Mouse (Mus musculus) forebrain, embryonic 13.5 days (tissue): ENCODE data around the gene Trit1. TPM values are rescaled to one million over a fixed set of nuclear protein-coding genes. Genes with fewer than 3 reads are reported as not detected.
"Not testable (repeated sequence)": the region's sequence is repeated elsewhere in the genome, so short reads cannot be mapped to it uniquely, and the experiment has no call there.

Experiments used
- ATAC-seq: fragments of 200-750 bp; cut with Nextera tagmentation; 2 replicates; pipeline ENCODE4 v1.8.0; 2017
- H3K27ac ChIP-seq: fragments of 300-500 bp; sonication (generic); 2 replicates; pipeline ENCODE4 v1.5.1; 2015; ENCODE audit warnings: inconsistent platforms, mild to moderate bottlenecking, moderate library complexity
- H3K27me3 ChIP-seq: fragments of 300-500 bp; sonication (generic); 2 replicates; pipeline ENCODE4 v1.6.1; 2015; ENCODE audit warnings: mild to moderate bottlenecking, inconsistent platforms
- H3K36me3 ChIP-seq: fragments of 300-500 bp; sonication (generic); 2 replicates; pipeline ENCODE4 v1.6.1; 2015; ENCODE audit warnings: mild to moderate bottlenecking, inconsistent platforms; ENCODE audit not compliant: poor library complexity, severe bottlenecking
- H3K4me1 ChIP-seq: fragments of 300-500 bp; sonication (generic); 2 replicates; pipeline ENCODE4 v1.6.1; 2015; ENCODE audit warnings: inconsistent platforms
- H3K4me2 ChIP-seq: fragments of 300-500 bp; sonication (generic); 2 replicates; pipeline ENCODE4 v1.6.1; 2015; ENCODE audit warnings: inconsistent platforms, mild to moderate bottlenecking, moderate library complexity
- H3K4me3 ChIP-seq: fragments of 300-500 bp; sonication (generic); 2 replicates; pipeline ENCODE4 v1.5.1; 2015; ENCODE audit warnings: mild to moderate bottlenecking, inconsistent platforms
- H3K9ac ChIP-seq: fragments of 300-500 bp; sonication (generic); 2 replicates; pipeline ENCODE4 v1.6.1; 2015; ENCODE audit warnings: mild to moderate bottlenecking, inconsistent platforms
- H3K9me3 ChIP-seq: fragments of 300-500 bp; sonication (generic); replicated peaks from 2 replicates; pipeline ENCODE4 v1.6.1; 2016; ENCODE audit warnings: inconsistent platforms
- WGBS: fragments of 180-500 bp; shearing (Covaris S2); methylation state at CpG from one replicate; pipeline ENCODE4 v1.1.7; 2015; 5-methylcytosine and 5-hydroxymethylcytosine counted together
- polyA plus RNA-seq: library from polyadenylated mRNA; unstranded; fragments of >200 nt; fragmentation: Nextera tagmentation; extraction: Ambion mirVana; gene quantifications from 2 replicates; pipeline ENCODE4 v1.2.1, GENCODE M21; 2015

Trit1 gene
- polyA plus RNA-seq, 1 experiment from 2014 or later, result 26.0 TPM

GRCm38 (mm10) chr4:122983486-122984261, 32.7 kb upstream of the Trit1 start:
- peaks cover 13% of the 10 kb centered on the region for H3K27me3 ChIP-seq
- no peak for ATAC-seq

GRCm38 (mm10) chr4:122985110-122985509, 31.3 kb upstream of the Trit1 start:
- H3K27ac ChIP-seq, result no peak overlapping the region
- H3K36me3 ChIP-seq, result no peaks in the 10 kb centered on the region
- ATAC-seq, result peak; percentile 92
- no peak overlapping the region for H3K4me3 ChIP-seq
- no peak overlapping the region for H3K9ac ChIP-seq
- H3K27me3 ChIP-seq, result peaks cover 13% of the 10 kb centered on the region
- H3K4me2 ChIP-seq, result no peak overlapping the region
- no peaks in the 10 kb centered on the region for H3K9me3 ChIP-seq
- WGBS, result 41% methylated on average over 8 of the region's 8 CpGs
- peaks cover 9% of the 10 kb centered on the region for H3K4me1 ChIP-seq

More at GRCm38 (mm10) chr4:122983486-122984261, 32.7 kb upstream of the Trit1 start:
- WGBS, result 21% methylated on average over 17 of the region's 17 CpGs
- H3K9me3 ChIP-seq, result no peaks in the 10 kb centered on the region
- peak overlapping the region; percentile 45; the same call in 1 of the 2 replicates for H3K9ac ChIP-seq
- H3K36me3 ChIP-seq, result no peaks in the 10 kb centered on the region
- peaks cover 9% of the 10 kb centered on the region for H3K4me1 ChIP-seq
- H3K27ac ChIP-seq, result no peak overlapping the region
- H3K4me3 ChIP-seq, result no peak overlapping the region
- H3K4me2 ChIP-seq, result peak overlapping the region; percentile 48

GRCm38 (mm10) chr4:122987421-122987820, 29.0 kb upstream of the Trit1 start:
- H3K4me3 ChIP-seq, result no peak overlapping the region
- H3K27ac ChIP-seq, result no peak overlapping the region
- H3K27me3 ChIP-seq, result peaks cover 7% of the 10 kb centered on the region
- ATAC-seq, result no peak
- no peaks in the 10 kb centered on the region for H3K9me3 ChIP-seq
- peaks cover 9% of the 10 kb centered on the region for H3K4me1 ChIP-seq
- H3K9ac ChIP-seq, result no peak overlapping the region
- H3K36me3 ChIP-seq, result no peaks in the 10 kb centered on the region
- H3K4me2 ChIP-seq, result no peak overlapping the region
- 84% methylated on average over 4 of the region's 4 CpGs for WGBS

- H3K4me1 ChIP-seq, H3K27me3 ChIP-seq, H3K27ac ChIP-seq, H3K9me3 ChIP-seq, H3K4me3 ChIP-seq, ATAC-seq, H3K4me2 ChIP-seq, H3K9ac ChIP-seq, H3K36me3 ChIP-seq: not testable (repeated sequence)
- 62% methylated on average over 3 of the region's 3 CpGs for WGBS
Observed at GRCm38 (mm10) chr4:122988004-122988403, 28.4 kb upstream of the Trit1 start.

GRCm38 (mm10) chr4:122991177-122991576, 25.2 kb upstream of the Trit1 start:
- no peak for ATAC-seq
- 84% methylated on average over 1 of the region's 1 CpGs for WGBS
- Histone ChIP-seq H3K27ac (no peak overlapping the region), H3K36me3 (no peaks in the 10 kb centered on the region), H3K27me3 (no peaks in the 10 kb centered on the region), H3K9me3 (no peaks in the 10 kb centered on the region), H3K4me1 (peaks cover 6% of the 10 kb centered on the region), H3K4me3 (no peak overlapping the region), H3K9ac (no peak overlapping the region), H3K4me2 (no peak overlapping the region)

GRCm38 (mm10) chr4:122992276-122992675, 24.1 kb upstream of the Trit1 start:
- ATAC-seq, result no peak
- 74% methylated on average over 3 of the region's 3 CpGs for WGBS
- Histone ChIP-seq H3K9ac (no peak overlapping the region), H3K27me3 (no peaks in the 10 kb centered on the region), H3K9me3 (no peaks in the 10 kb centered on the region), H3K4me3 (no peak overlapping the region), H3K4me1 (peaks cover 12% of the 10 kb centered on the region), H3K36me3 (no peaks in the 10 kb centered on the region), H3K4me2 (no peak overlapping the region), H3K27ac (no peak overlapping the region)

- peak within 1 kb of the TSS; percentile 94 for H3K4me3 ChIP-seq
- H3K9ac ChIP-seq, result peak within 1 kb of the TSS; percentile 98
- no peaks in the 10 kb centered on the region for H3K9me3 ChIP-seq
- H3K27me3 ChIP-seq, result no peaks in the 10 kb centered on the region
- peaks cover 44% of the 10 kb centered on the region for H3K4me1 ChIP-seq
- peaks cover 9% of the 10 kb centered on the region for H3K36me3 ChIP-seq
- peak within 1 kb of the TSS; percentile 84 for H3K4me2 ChIP-seq
- peak; percentile 78 for ATAC-seq
- peak within 1 kb of the TSS; percentile 96 for H3K27ac ChIP-seq
- WGBS, result 0% methylated on average over 68 of the region's 69 CpGs
Observed at GRCm38 (mm10) chr4:122995404-122996220, 20.8 kb upstream of the Trit1 start, which contains the start of gene Mycl. Gene Mycl, plus strand, starts transcription at chr4:122995652.

GRCm38 (mm10) chr4:122996221-122996617, 20.2 kb upstream of the Trit1 start:
- Histone ChIP-seq H3K27me3 (no peaks in the 10 kb centered on the region), H3K4me3 (peak overlapping the region; percentile 94), H3K9me3 (no peaks in the 10 kb centered on the region), H3K9ac (peak overlapping the region; percentile 98), H3K36me3 (peaks cover 15% of the 10 kb centered on the region), H3K4me2 (peak overlapping the region; percentile 84), H3K27ac (peak overlapping the region; percentile 96), H3K4me1 (peaks cover 50% of the 10 kb centered on the region)
- ATAC-seq, result no peak; the same call in none of the 2 replicates
- under 1% methylated on average over 30 of the region's 32 CpGs for WGBS

GRCm38 (mm10) chr4:122996618-122997381, 19.6 kb upstream of the Trit1 start:
- H3K36me3 ChIP-seq, result peaks cover 21% of the 10 kb centered on the region
- no peaks in the 10 kb centered on the region for H3K27me3 ChIP-seq
- no peaks in the 10 kb centered on the region for H3K9me3 ChIP-seq
- H3K4me2 ChIP-seq, result peak overlapping the region; percentile 84
- H3K4me1 ChIP-seq, result peaks cover 56% of the 10 kb centered on the region
- peak overlapping the region; percentile 98 for H3K9ac ChIP-seq
- H3K27ac ChIP-seq, result peak overlapping the region; percentile 96
- H3K4me3 ChIP-seq, result peak overlapping the region; percentile 94
- WGBS, result under 1% methylated on average over 47 of the region's 47 CpGs
- ATAC-seq, result no peak; the same call in none of the 2 replicates

GRCm38 (mm10) chr4:122998537-122999262, 17.7 kb upstream of the Trit1 start:
- Histone ChIP-seq H3K27me3 (no peaks in the 10 kb centered on the region), H3K36me3 (peaks cover 36% of the 10 kb centered on the region), H3K4me3 (peak overlapping the region; percentile 94), H3K9me3 (no peaks in the 10 kb centered on the region), H3K4me1 (peaks cover 63% of the 10 kb centered on the region), H3K4me2 (peak overlapping the region; percentile 84), H3K27ac (peak overlapping the region; percentile 96), H3K9ac (peak overlapping the region; percentile 98)
- WGBS, result 2% methylated on average over 12 of the region's 12 CpGs
- ATAC-seq, result peak; percentile 79

- peak overlapping the region; percentile 84 for H3K4me2 ChIP-seq
- H3K27ac ChIP-seq, result peak overlapping the region; percentile 93
- H3K9ac ChIP-seq, result peak overlapping the region; percentile 67
- no peaks in the 10 kb centered on the region for H3K27me3 ChIP-seq
- peaks cover 63% of the 10 kb centered on the region for H3K4me1 ChIP-seq
- WGBS, result 2% methylated on average over 4 of the region's 4 CpGs
- H3K9me3 ChIP-seq, result no peaks in the 10 kb centered on the region
- peaks cover 36% of the 10 kb centered on the region for H3K36me3 ChIP-seq
- no peak; the same call in 1 of the 2 replicates for ATAC-seq
- H3K4me3 ChIP-seq, result peak overlapping the region; percentile 94
Observed at GRCm38 (mm10) chr4:122999263-122999691, 17.1 kb upstream of the Trit1 start.
